Mouse (Mus musculus): ENCODE data around the gene Emb.

- no peak for TF ChIP-seq CTCF (IDR thresholded peaks at IDR 0.05 in 2 of 3, conservative IDR thresholded peaks at IDR 0.05 in 1 of 3; ENCODE audit: control insufficient read depth in 1 of 3, insufficient read depth in 1 of 3, low read depth in 2 of 3, low read length in 3 of 3, poor library complexity in 1 of 3, severe bottlenecking in 1 of 3)
- no peak for TF ChIP-seq POLR2A (IDR thresholded peaks at IDR 0.05; ENCODE audit: control insufficient read depth in 1 of 2, insufficient read depth in 1 of 2, low read depth in 1 of 2, low read length in 2 of 2, poor library complexity in 1 of 2)
Observed at GRCm38 (mm10) chr13:117163906-117164305, 44.4 kb upstream of the Emb start.

Measured in MEL (cell line).